Mouse (Mus musculus) splenic B cell, adult 2 months (primary cell): ENCODE results near the gene Gm9999.
A peak's percentile ranks its signal among the peaks of the same experiment; 100 is the strongest.

Experiments
- DNase-seq: peaks from one replicate; pipeline ENCODE4 v3.0.0-alpha.2; 2011; ENCODE audit warnings: low read depth, low spot score
- H3K27me3 ChIP-seq: 2 replicates; pipeline ENCODE4 v1.6.1; 2012; ENCODE audit warnings: mild to moderate bottlenecking, low read length, moderate library complexity, mixed read lengths; ENCODE audit not compliant: control insufficient read depth, poor library complexity, insufficient read depth, severe bottlenecking
- H3K36me3 ChIP-seq: 2 replicates; pipeline ENCODE4 v1.6.1; 2012; ENCODE audit warnings: mild to moderate bottlenecking, low read length, moderate library complexity, mixed read lengths; ENCODE audit not compliant: control insufficient read depth, poor library complexity, insufficient read depth, severe bottlenecking

Gm9999 gene

GRCm38 (mm10) chr7:47030517-47031193 lies 47.3 kb downstream of the Gm9999 start:
- Histone ChIP-seq H3K27me3 (no peaks in the 10 kb centered on the region), H3K36me3 (no peaks in the 10 kb centered on the region)
- DNase-seq: peak; percentile 14

GRCm38 (mm10) chr7:47031371-47031770 lies 48.0 kb downstream of the Gm9999 start:
- no peak for DNase-seq
- Histone ChIP-seq H3K27me3 (no peaks in the 10 kb centered on the region), H3K36me3 (no peaks in the 10 kb centered on the region)

GRCm38 (mm10) chr7:47034785-47035384 lies 51.5 kb downstream of the Gm9999 start:
- DNase-seq: no peak
- Histone ChIP-seq H3K27me3 (no peaks in the 10 kb centered on the region), H3K36me3 (no peaks in the 10 kb centered on the region)

GRCm38 (mm10) chr7:47035426-47035825 lies 52.0 kb downstream of the Gm9999 start:
- DNase-seq: no peak
- Histone ChIP-seq H3K27me3 (no peaks in the 10 kb centered on the region), H3K36me3 (no peaks in the 10 kb centered on the region)
